In the genomic region with DNA sequence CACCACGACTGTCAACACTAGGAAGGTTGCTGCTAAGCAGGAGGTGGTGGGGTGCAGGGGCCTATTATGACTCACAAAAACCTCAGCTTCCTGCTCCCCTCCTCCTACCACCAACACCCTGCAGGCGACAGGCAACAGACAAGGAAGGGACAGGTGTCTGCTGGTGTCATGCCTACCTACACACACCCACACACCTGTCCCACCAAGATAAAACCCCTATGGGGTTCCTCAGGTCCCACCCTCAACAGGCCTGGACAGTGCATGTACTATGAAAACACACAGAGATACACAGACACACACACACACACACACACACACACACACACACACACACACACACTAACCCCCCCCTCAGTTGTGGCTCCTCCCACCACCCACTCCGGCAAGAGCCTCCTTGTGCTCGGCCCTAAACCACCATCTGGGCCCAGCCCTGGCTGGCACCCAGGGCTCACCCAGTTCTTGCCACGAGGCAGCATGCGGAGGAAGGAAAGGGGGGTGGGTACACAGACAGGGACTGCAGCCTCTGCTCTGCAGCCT, we compare ENCODE assay signal across 9 mouse cellular contexts. TPM values are rescaled to one million over a fixed set of nuclear protein-coding genes. Genes with fewer than 3 reads are reported as not detected.
A peak's percentile ranks its signal among the peaks of the same experiment; 100 is the strongest.
DNase-seq lines count a peak whose midpoint lies in the region; ATAC-seq lines count a peak whose summit lies in the region.
"Had no signal": no experiment of that assay in that cellular context is flagged by ENCODE, and none has a peak within 500 bp of the region (broad histone marks: within the 10 kb centered on the region; RNA-seq: fewer than 3 reads in every experiment).

No protein-coding gene starts in this region.

- peak; percentile 93 for ATAC-seq in inflammation-experienced regulatory T-cells, adult 6 months
- ATAC-seq in monocyte, adult 5-6 weeks (replicated peaks; ENCODE audit: insufficient number of reproducible peaks, low FRiP score, low TSS enrichment, poor library complexity, severe bottlenecking), result 0 out of 2 replicates have a peak, but pooled peaks have one; percentile 23

- DNase-seq in layer of hippocampus, adult 11-12 months (ENCODE audit: low spot score), result peak; percentile 80
- DNase-seq in layer of hippocampus, adult 9-10 months (ENCODE audit: low spot score), result no peak
- DNase-seq in NIH3T3 (ENCODE audit: low read depth), result peak; percentile 56
- no peak for DNase-seq in urinary bladder, postnatal 14 days (ENCODE audit: low spot score)
- no peak for DNase-seq in embryo, embryonic 11 days
- DNase-seq in adrenal gland, adult 8-10 months, result no peak

RNA-seq across cellular contexts. Expression of a gene that starts 5.1 kb away (rescaled TPM):
- polyA plus RNA-seq in inflammation-experienced regulatory T-cells, adult 6 months (2017; shearing (Covaris generic)), result 100 to 1,000 TPM in 2 of 3 experiments, 10 to 100 TPM in 1; 63.2 to 112 (median 106) TPM
- 86.3 to 141 TPM (median 130 TPM) in 3 replicates for total RNA-seq in monocyte, adult 5-6 weeks (2017)
- 100 to 1,000 TPM in 2 of 4 experiments, 10 to 100 TPM in 2; 90.8 to 127 (median 101) TPM for total RNA-seq in adrenal gland, adult 8-10 months (2022)

RNA-seq across cellular contexts. Expression of a gene that starts 12.5 kb away (rescaled TPM):
- polyA plus RNA-seq in inflammation-experienced regulatory T-cells, adult 6 months (2017; shearing (Covaris generic)), result not detected
- total RNA-seq in monocyte, adult 5-6 weeks (2017), result not detected in 3 replicates
- total RNA-seq in adrenal gland, adult 8-10 months (2022), result not detected
- total RNA-seq: liver, adult 2 months had no signal
- polyA plus RNA-seq: liver, adult 2 months had no signal

RNA-seq across cellular contexts. Expression of a gene that starts 24.2 kb away (rescaled TPM):
- polyA plus RNA-seq in inflammation-experienced regulatory T-cells, adult 6 months (2017; shearing (Covaris generic)), result not detected
- not detected in 3 replicates for total RNA-seq in monocyte, adult 5-6 weeks (2017)
- 1 to 10 TPM in 2 of 4 experiments, not detected in 2; 1.4 TPM for total RNA-seq in adrenal gland, adult 8-10 months (2022)

RNA-seq across cellular contexts. Expression of a gene that starts 45.4 kb away (rescaled TPM):
- 10 to 100 TPM; 24.7 to 44.0 (median 34.7) TPM for polyA plus RNA-seq in inflammation-experienced regulatory T-cells, adult 6 months (2017; shearing (Covaris generic))
- total RNA-seq in monocyte, adult 5-6 weeks (2017), result 9.0 to 27.2 TPM (median 20.9 TPM) in 3 replicates
- 10 to 100 TPM; 44.4 to 57.5 (median 48.6) TPM for total RNA-seq in adrenal gland, adult 8-10 months (2022)

RNA-seq across cellular contexts. Expression of a gene that starts 45.5 kb away (rescaled TPM):
- polyA plus RNA-seq in inflammation-experienced regulatory T-cells, adult 6 months (2017; shearing (Covaris generic)), result 100 to 1,000 TPM; 145 to 237 (median 180) TPM
- total RNA-seq in monocyte, adult 5-6 weeks (2017), result 71.4 to 99.9 TPM (median 80.6 TPM) in 3 replicates
- 10 to 100 TPM; 79.1 to 93.1 (median 87.8) TPM for total RNA-seq in adrenal gland, adult 8-10 months (2022)

Comparison
In these comparisons a context has a peak if more than half of its experiments do, and no peak if none do; other contexts are left out.
1. DNase-seq: peak in layer of hippocampus, adult 11-12 months (single experiment) and NIH3T3 (single experiment); none in layer of hippocampus, adult 9-10 months (single experiment), urinary bladder, postnatal 14 days (single experiment), embryo, embryonic 11 days (single experiment) and adrenal gland, adult 8-10 months (single experiment).